Mouse (Mus musculus): ENCODE measurements at regions not wholly inside any gene's neighbourhood (a gene's known extent, or its start where the extent isn't known, plus 50 kb on each side); places are given as distances from the start of the nearest gene placed in this dataset.

- no peak for TF ChIP-seq CTCF (IDR thresholded peaks at IDR 0.05; ENCODE audit: low read depth, low read length)
- no peak for TF ChIP-seq POLR2A (IDR thresholded peaks at IDR 0.05; ENCODE audit: extremely low read depth, insufficient read depth, low read length)
Measured at GRCm38 (mm10) chr6:52379146-52379545, 65.8 kb downstream of the Evx1 start.
